Mouse (Mus musculus): ENCODE measurements around the gene Chmp2b. TPM values are rescaled to one million over a fixed set of nuclear protein-coding genes. Genes with fewer than 3 reads are reported as not detected.

Gene Chmp2b
- polyA plus RNA-seq, 1 experiment from 2014 or later: 43.4 TPM

- whole genome bisulfite sequencing: 81% methylated on average over 5 of the region's 5 CpGs
- H3K36me3 ChIP-seq: peaks cover 4% of the 10 kb centered on the region; the same call in 1 of the 2 replicates
- no peak overlapping the region for H3K27ac ChIP-seq
- H3K4me3 ChIP-seq: no peak overlapping the region
- no peaks in the 10 kb centered on the region for H3K9me3 ChIP-seq
- no peaks in the 10 kb centered on the region for H3K27me3 ChIP-seq (ENCODE audit: insufficient read depth, poor library complexity, severe bottlenecking)
- DNase-seq (ENCODE audit: low spot score): no peak
- H3K4me1 ChIP-seq: peaks cover 3% of the 10 kb centered on the region
Measured at GRCm38 (mm10) chr16:65557369-65557768, 5.2 kb downstream of the Chmp2b start.

GRCm38 (mm10) chr16:65554267-65554666, 8.3 kb downstream of the Chmp2b start:
- no peak for DNase-seq (ENCODE audit: low spot score)

GRCm38 (mm10) chr16:65550814-65551213, 11.7 kb downstream of the Chmp2b start:
- Histone ChIP-seq H3K36me3 (peaks cover 2% of the 10 kb centered on the region; the same call in 1 of the 2 replicates), H3K4me3 (no peak overlapping the region), H3K9me3 (no peaks in the 10 kb centered on the region), H3K27ac (no peak overlapping the region), H3K27me3 (ENCODE audit: insufficient read depth, poor library complexity, severe bottlenecking) (no peaks in the 10 kb centered on the region), H3K4me1 (no peaks in the 10 kb centered on the region)
- no peak for DNase-seq (ENCODE audit: low spot score)
- 88% methylated on average over 13 of the region's 13 CpGs for WGBS

More at GRCm38 (mm10) chr16:65554267-65554666, 8.3 kb downstream of the Chmp2b start:
- Histone ChIP-seq H3K27me3 (ENCODE audit: insufficient read depth, poor library complexity, severe bottlenecking) (no peaks in the 10 kb centered on the region), H3K9me3 (no peaks in the 10 kb centered on the region), H3K4me1 (no peaks in the 10 kb centered on the region), H3K27ac (no peak overlapping the region), H3K4me3 (no peak overlapping the region), H3K36me3 (peaks cover 6% of the 10 kb centered on the region; the same call in 1 of the 2 replicates)
- WGBS: 86% methylated on average over 5 of the region's 5 CpGs

GRCm38 (mm10) chr16:65548960-65549359, 13.6 kb downstream of the Chmp2b start:
- no peaks in the 10 kb centered on the region for H3K27me3 ChIP-seq (ENCODE audit: insufficient read depth, poor library complexity, severe bottlenecking)
- WGBS: 81% methylated on average over 7 of the region's 7 CpGs
- no peaks in the 10 kb centered on the region for H3K4me1 ChIP-seq
- no peak overlapping the region for H3K27ac ChIP-seq
- H3K9me3 ChIP-seq: no peaks in the 10 kb centered on the region
- no peak overlapping the region for H3K4me3 ChIP-seq
- H3K36me3 ChIP-seq: peaks cover 10% of the 10 kb centered on the region; the same call in 1 of the 2 replicates
- no peak for DNase-seq (ENCODE audit: low spot score)

GRCm38 (mm10) chr16:65543676-65544293, 18.7 kb downstream of the Chmp2b start:
- H3K27me3 ChIP-seq (ENCODE audit: insufficient read depth, poor library complexity, severe bottlenecking): no peaks in the 10 kb centered on the region
- no peak overlapping the region for H3K4me3 ChIP-seq
- no peak for DNase-seq (ENCODE audit: low spot score)
- peaks cover 19% of the 10 kb centered on the region; the same call in 1 of the 2 replicates for H3K36me3 ChIP-seq
- WGBS: 89% methylated on average over 11 of the region's 11 CpGs
- no peaks in the 10 kb centered on the region for H3K4me1 ChIP-seq
- H3K9me3 ChIP-seq: no peaks in the 10 kb centered on the region
- H3K27ac ChIP-seq: no peak overlapping the region

- DNase-seq (ENCODE audit: low spot score): no peak
- H3K4me1 ChIP-seq: no peaks in the 10 kb centered on the region
- H3K36me3 ChIP-seq: no peaks in the 10 kb centered on the region
- H3K27me3 ChIP-seq (ENCODE audit: insufficient read depth, poor library complexity, severe bottlenecking): no peaks in the 10 kb centered on the region
- H3K4me3 ChIP-seq: no peak overlapping the region
- 35% methylated on average over 12 of the region's 12 CpGs for WGBS
- no peaks in the 10 kb centered on the region for H3K9me3 ChIP-seq
- no peak overlapping the region for H3K27ac ChIP-seq
Measured at GRCm38 (mm10) chr16:65533315-65533999, 29.1 kb downstream of the Chmp2b start.

GRCm38 (mm10) chr16:65531663-65532062, 30.9 kb downstream of the Chmp2b start:
- no peak overlapping the region for H3K4me3 ChIP-seq
- 68% methylated on average over 8 of the region's 8 CpGs for WGBS
- no peaks in the 10 kb centered on the region for H3K27me3 ChIP-seq (ENCODE audit: insufficient read depth, poor library complexity, severe bottlenecking)
- no peak for DNase-seq (ENCODE audit: low spot score)
- no peaks in the 10 kb centered on the region for H3K4me1 ChIP-seq
- no peaks in the 10 kb centered on the region for H3K9me3 ChIP-seq
- no peak overlapping the region for H3K27ac ChIP-seq
- no peaks in the 10 kb centered on the region for H3K36me3 ChIP-seq

- H3K27ac ChIP-seq: no peak overlapping the region
- H3K27me3 ChIP-seq (ENCODE audit: insufficient read depth, poor library complexity, severe bottlenecking): no peaks in the 10 kb centered on the region
- DNase-seq (ENCODE audit: low spot score): no peak
- H3K36me3 ChIP-seq: no peaks in the 10 kb centered on the region
- WGBS: 23% methylated on average over 5 of the region's 5 CpGs
- no peaks in the 10 kb centered on the region for H3K4me1 ChIP-seq
- no peak overlapping the region for H3K4me3 ChIP-seq
- H3K9me3 ChIP-seq: no peaks in the 10 kb centered on the region
Measured at GRCm38 (mm10) chr16:65529589-65529988, 32.9 kb downstream of the Chmp2b start.

GRCm38 (mm10) chr16:65526695-65527094, 35.8 kb downstream of the Chmp2b start:
- Histone ChIP-seq H3K4me1 (no peaks in the 10 kb centered on the region), H3K9me3 (no peaks in the 10 kb centered on the region), H3K27me3 (ENCODE audit: insufficient read depth, poor library complexity, severe bottlenecking) (no peaks in the 10 kb centered on the region), H3K27ac (no peak overlapping the region), H3K4me3 (no peak overlapping the region), H3K36me3 (no peaks in the 10 kb centered on the region)
- DNase-seq (ENCODE audit: low spot score): no peak
- 82% methylated on average over 5 of the region's 5 CpGs for WGBS

- Histone ChIP-seq H3K36me3 (no peaks in the 10 kb centered on the region), H3K27ac (no peak overlapping the region), H3K27me3 (ENCODE audit: insufficient read depth, poor library complexity, severe bottlenecking) (no peaks in the 10 kb centered on the region), H3K4me3 (no peak overlapping the region), H3K9me3 (no peaks in the 10 kb centered on the region), H3K4me1 (no peaks in the 10 kb centered on the region)
- DNase-seq (ENCODE audit: low spot score): no peak
- WGBS: 90% methylated on average over 2 of the region's 2 CpGs
Measured at GRCm38 (mm10) chr16:65526004-65526403, 36.5 kb downstream of the Chmp2b start.

- H3K36me3 ChIP-seq: no peaks in the 10 kb centered on the region
- 73% methylated on average over 6 of the region's 6 CpGs for WGBS
- no peaks in the 10 kb centered on the region for H3K27me3 ChIP-seq (ENCODE audit: insufficient read depth, poor library complexity, severe bottlenecking)
- H3K4me3 ChIP-seq: no peak within 1 kb of the TSS
- H3K9me3 ChIP-seq: no peaks in the 10 kb centered on the region
- no peaks in the 10 kb centered on the region for H3K4me1 ChIP-seq
- no peak within 1 kb of the TSS for H3K27ac ChIP-seq
- DNase-seq (ENCODE audit: low spot score): no peak
Measured at GRCm38 (mm10) chr16:65520211-65520610, 42.3 kb downstream of the Chmp2b start, which contains the start of gene Pou1f1. Gene Pou1f1, plus strand, starts transcription at chr16:65520511.

GRCm38 (mm10) chr16:65514223-65514622, 48.3 kb downstream of the Chmp2b start:
- Histone ChIP-seq H3K27me3 (ENCODE audit: insufficient read depth, poor library complexity, severe bottlenecking) (no peaks in the 10 kb centered on the region), H3K9me3 (no peaks in the 10 kb centered on the region), H3K4me1 (no peaks in the 10 kb centered on the region), H3K4me3 (no peak overlapping the region), H3K27ac (no peak overlapping the region), H3K36me3 (no peaks in the 10 kb centered on the region)
- no peak for DNase-seq (ENCODE audit: low spot score)
- 66% methylated on average over 7 of the region's 7 CpGs for WGBS

- DNase-seq (ENCODE audit: low spot score): no peak
- Histone ChIP-seq H3K27ac (no peak overlapping the region), H3K9me3 (no peaks in the 10 kb centered on the region), H3K27me3 (ENCODE audit: insufficient read depth, poor library complexity, severe bottlenecking) (no peaks in the 10 kb centered on the region), H3K4me1 (no peaks in the 10 kb centered on the region), H3K4me3 (no peak overlapping the region), H3K36me3 (no peaks in the 10 kb centered on the region)
- 41% methylated on average over 2 of the region's 2 CpGs for WGBS
Measured at GRCm38 (mm10) chr16:65497049-65497448, 65.5 kb downstream of the Chmp2b start.

Data from heart, embryonic 10.5 days (tissue).